Mouse (Mus musculus) frontal cortex, postnatal 36 days (tissue): Measurements from ENCODE around the gene Fbxo47.

Source experiments
- DNase-seq, 2 experiments: peaks; one replicate each; pipeline ENCODE4 v3.0.0; 2022; ENCODE audit warnings: low spot score in 2 of 2

The Fbxo47 gene

DNA sequence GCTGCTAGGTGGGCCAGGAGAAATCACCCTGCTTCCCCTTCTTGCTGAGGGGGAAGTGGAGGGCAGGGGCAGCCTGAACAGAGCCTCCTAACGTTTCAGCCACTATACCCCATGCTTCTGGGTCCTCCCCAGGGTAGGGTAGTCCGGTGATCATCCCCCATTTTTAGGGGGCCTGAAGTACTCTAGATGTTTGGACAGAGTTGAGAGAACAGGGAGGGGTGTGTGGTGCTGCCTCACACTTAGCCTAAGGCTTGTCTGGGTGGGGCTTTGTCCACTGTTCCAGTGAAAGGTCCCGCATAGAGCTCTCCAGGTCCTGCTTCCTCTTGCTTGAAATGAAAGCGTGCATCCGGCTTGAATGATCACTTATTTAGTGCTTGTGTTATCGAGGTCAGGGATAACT lies 53.5 kb downstream of the Fbxo47 start:
- DNase-seq, result no peak

GRCm38 (mm10) chr11:97829913-97830476 lies 54.0 kb downstream of the Fbxo47 start:
- DNase-seq, result no peak

- DNase-seq, result no peak
These were observed 54.6 kb downstream of the Fbxo47 start for GRCm38 (mm10) chr11:97829365-97829764.

DNA sequence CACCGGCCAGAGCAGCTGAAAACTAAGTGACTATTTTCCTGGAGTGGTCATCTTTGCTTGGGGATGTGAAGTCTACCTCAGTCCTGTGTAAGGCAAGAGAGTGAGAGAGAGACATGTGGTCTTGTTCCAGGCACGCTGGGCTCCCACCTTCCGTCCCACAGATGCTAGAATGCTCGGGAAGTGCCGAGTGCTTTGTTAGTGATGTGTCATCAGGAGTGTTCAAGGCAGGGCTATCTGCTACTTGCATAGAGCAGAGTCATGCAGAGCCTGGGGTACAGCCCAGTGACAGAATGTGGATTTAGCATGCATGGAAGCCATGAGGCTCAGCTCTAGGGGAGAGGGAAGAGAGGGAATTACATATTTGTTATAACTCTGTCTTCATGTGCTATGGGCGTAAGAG lies 56.3 kb downstream of the Fbxo47 start:
- DNase-seq, result no peak

DNA sequence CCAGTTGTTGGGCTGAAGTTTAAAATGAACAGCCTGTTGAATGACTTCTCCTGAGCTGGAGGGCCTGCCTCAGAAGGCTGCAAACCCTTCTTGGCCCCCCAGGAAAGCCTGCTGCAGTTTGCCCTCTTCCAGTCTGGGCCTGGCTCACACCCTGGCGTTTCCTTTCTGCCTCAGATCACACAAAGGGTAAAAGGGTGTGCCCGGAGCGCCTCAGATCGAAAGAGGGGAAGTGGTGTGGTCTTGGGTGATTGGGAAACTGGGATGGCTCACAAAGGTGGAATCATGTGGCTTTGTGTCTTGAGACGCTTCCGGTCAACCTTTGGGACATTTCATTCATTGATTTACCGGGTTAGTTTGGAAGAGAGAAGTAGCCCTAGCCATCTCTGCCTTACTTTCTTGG lies 57.5 kb downstream of the Fbxo47 start:
- DNase-seq, result no peak

- DNase-seq, result no peak
These were observed 58.0 kb downstream of the Fbxo47 start for GRCm38 (mm10) chr11:97825971-97826370.

- DNase-seq, result no peak
These were observed 58.7 kb downstream of the Fbxo47 start for GRCm38 (mm10) chr11:97825295-97825694.

- DNase-seq, result no peak
These were observed 59.1 kb downstream of the Fbxo47 start for GRCm38 (mm10) chr11:97824895-97825294.

- DNase-seq, result no peak
These were observed 59.8 kb downstream of the Fbxo47 start for GRCm38 (mm10) chr11:97824168-97824567.

DNA sequence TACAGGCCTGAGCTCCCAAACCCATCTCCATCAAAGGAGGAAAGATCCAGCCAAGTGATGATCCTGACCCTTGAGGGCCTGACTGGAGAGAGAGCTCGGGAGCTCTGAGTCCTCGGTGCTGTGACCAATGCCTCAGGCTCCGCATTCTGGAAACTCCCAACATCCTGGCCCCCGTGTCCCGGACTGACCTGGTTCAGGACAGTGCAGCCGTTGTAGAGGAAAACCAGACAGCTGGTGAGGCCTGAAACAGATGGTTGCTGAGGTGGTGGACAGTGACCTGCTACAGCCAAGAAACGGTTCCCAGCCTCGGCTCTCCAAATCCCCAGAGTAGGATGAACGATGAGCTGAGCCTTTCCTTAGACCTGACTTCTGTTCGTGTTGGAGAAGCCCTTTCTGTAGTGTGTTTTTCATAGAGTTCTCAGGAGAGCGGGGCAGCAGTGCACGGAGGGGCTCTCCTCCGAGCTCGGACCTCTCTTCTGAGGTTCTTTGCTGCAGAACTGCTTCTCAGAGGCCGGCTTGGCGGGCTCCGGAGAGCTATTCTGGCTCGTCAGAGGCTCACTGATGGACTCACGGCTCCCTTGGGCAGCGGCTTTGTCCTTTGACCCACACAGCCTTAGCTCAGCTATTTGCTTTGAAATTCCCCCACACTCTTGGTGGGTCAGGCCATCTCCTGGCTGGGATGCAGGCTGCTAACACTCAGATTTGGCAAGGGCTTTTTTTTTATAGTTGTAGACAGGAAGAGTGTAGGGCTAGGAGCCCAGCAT lies 60.9 kb downstream of the Fbxo47 start:
- DNase-seq, result no peak

- no peak for DNase-seq
These were observed 62.4 kb downstream of the Fbxo47 start for GRCm38 (mm10) chr11:97821401-97822064.

GRCm38 (mm10) chr11:97820840-97821239 lies 63.1 kb downstream of the Fbxo47 start:
- no peak for DNase-seq

DNA sequence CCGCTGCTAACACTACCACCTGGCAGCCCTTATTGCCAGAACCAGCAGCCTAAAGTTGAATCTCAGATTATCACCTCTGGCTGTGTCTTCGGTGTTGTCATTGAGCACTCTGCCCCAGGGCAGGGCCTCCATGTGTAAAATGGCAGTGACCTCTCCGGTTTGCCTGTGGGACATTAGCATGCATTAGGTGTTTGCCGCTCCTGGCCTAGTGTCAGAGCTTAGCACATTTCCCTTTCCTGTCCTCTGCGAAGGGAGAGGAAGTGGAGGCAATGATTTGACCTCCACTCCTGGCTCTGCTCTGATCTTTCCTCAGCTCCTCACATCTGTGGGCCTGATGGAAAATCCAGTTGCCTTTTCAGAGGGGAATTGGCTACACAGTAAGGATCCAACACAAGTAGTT lies 64.0 kb downstream of the Fbxo47 start:
- DNase-seq, result no peak

GRCm38 (mm10) chr11:97819102-97819501 lies 64.9 kb downstream of the Fbxo47 start:
- no peak for DNase-seq

DNA sequence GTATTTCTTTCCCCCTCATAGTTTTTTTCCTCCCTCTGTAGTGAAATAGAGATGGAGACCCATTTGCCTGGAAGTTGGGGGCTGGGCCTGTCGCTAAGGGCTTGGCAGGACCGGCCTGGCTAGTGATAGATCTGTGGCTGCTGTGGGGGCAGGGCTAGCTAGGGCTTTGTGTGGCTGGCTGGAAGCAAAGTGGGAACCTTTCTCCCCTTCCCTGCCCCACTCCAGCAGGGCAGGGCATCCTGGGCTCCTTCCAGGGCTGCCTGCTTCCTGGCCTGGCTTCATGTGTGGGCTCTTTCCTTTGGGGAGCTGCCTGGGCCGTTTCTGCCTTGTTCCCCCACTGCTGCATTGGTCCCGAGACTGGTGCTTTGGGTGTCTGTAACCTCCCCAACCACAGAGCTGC lies 65.4 kb downstream of the Fbxo47 start:
- DNase-seq, result no peak

GRCm38 (mm10) chr11:97818003-97818402 lies 66.0 kb downstream of the Fbxo47 start:
- no peak for DNase-seq

DNA sequence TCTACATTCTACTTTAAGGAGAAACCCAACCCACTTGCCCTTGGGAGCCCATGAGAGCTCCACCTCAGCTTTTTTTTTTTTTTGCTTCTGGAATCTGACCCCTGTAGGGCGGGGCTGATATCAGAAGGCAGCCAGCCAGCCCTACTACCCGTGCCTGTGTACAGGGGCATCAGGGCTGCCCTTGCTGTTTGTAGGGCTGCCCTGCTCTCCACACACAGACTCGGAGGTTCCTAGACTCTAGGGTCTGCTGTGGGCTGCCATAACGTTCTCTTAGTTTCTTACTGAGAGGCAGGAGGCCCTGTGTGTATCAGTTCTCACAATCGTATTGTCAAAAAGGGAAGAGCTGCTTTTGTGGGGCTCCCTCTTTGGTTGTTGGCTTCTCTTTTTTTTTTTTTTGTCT lies 66.6 kb downstream of the Fbxo47 start:
- no peak for DNase-seq

DNA sequence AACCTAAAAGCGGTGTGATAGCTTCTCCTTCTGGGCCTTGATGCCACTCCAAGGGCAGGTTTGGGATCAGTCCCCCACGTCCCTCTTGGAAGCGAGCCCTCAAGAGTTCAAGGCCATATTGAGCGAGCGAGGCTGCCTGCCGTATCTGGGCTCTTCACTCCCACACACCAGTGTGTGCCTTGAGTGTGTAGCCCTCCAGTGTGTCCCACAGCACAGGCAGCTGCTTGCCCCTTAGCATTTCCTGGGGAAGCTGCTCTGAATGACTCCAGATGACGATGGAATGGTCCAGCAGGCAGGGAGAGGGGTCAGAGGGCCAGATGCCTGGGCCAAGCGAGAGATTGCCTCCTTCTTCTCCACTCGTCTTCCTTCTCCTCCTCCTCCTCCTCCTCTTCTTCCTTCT lies 67.0 kb downstream of the Fbxo47 start:
- DNase-seq, result no peak

DNA sequence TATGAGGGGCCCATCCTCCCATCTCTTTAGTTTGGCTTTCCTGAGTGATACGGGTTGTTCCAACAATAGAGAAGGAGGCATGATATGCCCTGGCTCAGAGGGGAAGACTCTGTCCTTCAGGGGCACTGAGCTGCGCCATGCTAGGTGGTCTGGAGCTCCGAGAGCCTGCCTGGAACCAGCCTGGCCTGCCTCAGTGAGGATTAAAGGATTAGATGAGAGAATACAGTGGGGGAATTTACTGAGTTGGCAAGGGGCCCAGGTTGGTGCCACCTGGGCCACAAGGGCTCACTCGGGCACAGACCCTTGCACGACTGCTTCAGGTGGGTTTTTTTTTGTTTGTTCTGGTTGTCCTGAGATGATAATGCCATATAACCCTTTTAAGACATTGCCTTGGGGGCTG lies 67.8 kb downstream of the Fbxo47 start:
- DNase-seq, result no peak

- no peak for DNase-seq
These were observed 68.2 kb downstream of the Fbxo47 start for GRCm38 (mm10) chr11:97815736-97816135.

DNA sequence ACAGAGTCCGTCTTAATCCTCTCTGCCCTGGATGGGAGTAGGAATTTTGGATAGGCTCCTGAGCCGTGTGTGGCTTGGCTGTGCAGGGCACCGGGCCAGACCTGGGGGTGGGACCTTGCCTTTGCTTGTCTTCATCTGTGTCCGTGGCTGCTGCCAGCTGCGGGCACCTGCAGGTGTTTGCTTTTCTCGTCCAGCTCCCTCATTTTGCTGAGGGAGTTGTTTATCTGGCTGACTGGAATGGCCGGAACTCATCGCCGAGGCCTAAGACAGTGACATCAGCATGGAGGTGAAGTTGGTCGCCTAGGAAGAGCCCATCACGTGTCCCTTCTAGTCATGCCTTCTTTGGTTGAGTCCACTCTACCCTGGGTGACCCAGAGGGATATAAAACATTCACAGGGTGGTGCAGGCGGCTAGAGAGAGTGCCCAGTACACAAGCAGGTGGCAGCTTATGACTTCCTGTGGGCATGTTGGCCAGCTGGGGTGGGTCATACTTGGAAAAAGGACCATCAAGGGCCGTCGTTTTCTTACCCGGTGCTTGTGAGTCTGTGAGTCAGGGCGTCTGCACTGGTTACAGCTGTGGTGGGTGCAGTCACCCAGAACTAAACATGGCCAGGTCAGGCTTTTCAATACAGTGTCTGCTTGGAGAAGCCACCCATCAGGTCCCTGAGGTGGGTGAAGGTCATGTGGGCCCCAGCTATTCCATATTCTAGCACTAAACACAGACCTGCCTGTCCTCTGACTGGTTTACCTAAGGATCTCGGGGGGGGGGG lies 70.0 kb downstream of the Fbxo47 start:
- DNase-seq, result no peak

- DNase-seq, result no peak
These were observed 70.9 kb downstream of the Fbxo47 start for GRCm38 (mm10) chr11:97813085-97813484.
